Mouse (Mus musculus): ENCODE data around the gene Nxf1. TPM values are rescaled to one million over a fixed set of nuclear protein-coding genes. Genes with fewer than 3 reads are reported as not detected.
"Not testable (repeated sequence)": the region's sequence is repeated elsewhere in the genome, so short reads cannot be mapped to it uniquely, and the experiment has no call there.

The Nxf1 gene
- total and polyA plus RNA-seq, 3 experiments: 122 to 296 (median 231) TPM

DNA sequence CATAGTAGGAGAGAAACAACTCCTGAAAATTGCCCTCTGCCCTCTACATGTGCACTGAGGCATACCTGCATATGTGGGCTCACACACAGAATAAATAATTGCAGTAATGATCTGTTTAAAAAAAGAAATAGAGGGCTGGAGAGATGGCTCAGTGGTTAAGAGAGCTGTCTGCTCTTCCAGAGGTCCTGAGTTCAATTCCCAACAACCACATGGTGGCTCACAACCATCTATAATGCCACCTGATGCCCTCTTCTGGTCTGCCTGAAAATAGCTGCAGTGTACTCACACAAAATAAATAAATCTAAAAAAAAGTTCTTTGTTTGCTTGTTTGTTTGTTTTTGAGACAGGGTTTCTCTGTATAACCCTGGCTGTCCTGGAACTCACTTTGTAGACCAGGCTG is 37.8 kb upstream of the Nxf1 start:
- Histone ChIP-seq H3K79me2 (ENCODE audit: control insufficient read depth, insufficient read depth, low read length, poor library complexity) (peaks cover 18% of the 10 kb centered on the region), H3K36me3 (ENCODE audit: control insufficient read depth in 1 of 2, insufficient read depth in 2 of 2, low read length in 2 of 2) (peaks cover under 1 to 16% of the 10 kb centered on the region in 2 experiments; a peak in 3 of 4 replicates), H3K4me1 (ENCODE audit: control insufficient read depth in 1 of 2, insufficient read depth in 2 of 2, low read length in 2 of 2) (peaks cover 3 to 28% of the 10 kb centered on the region in 2 experiments; a peak in 3 of 4 replicates)
- not testable (repeated sequence) for H3K4me3 ChIP-seq (ENCODE audit: control insufficient read depth in 1 of 2, insufficient read depth in 1 of 2, low read depth in 2 of 2, low read length in 2 of 2); H3K9me3 ChIP-seq (replicated peaks; ENCODE audit: insufficient read depth, low read length); H3K27ac ChIP-seq (ENCODE audit: control insufficient read depth, low read depth, low read length); DNase-seq (ENCODE audit: low read depth, low spot score); H3K27me3 ChIP-seq (ENCODE audit: control insufficient read depth in 1 of 2, insufficient read depth in 2 of 2, low read length in 2 of 2); H3K9ac ChIP-seq (ENCODE audit: control insufficient read depth, low read depth, low read length, poor library complexity, severe bottlenecking)
- 0 out of 2 replicates have a peak, but pooled peaks have one; percentile 54 for TF ChIP-seq MYC (IDR thresholded peaks at IDR 0.05; ENCODE audit: low read depth, low read length)
- peak; percentile 23 to 57 (median 42); a peak in 5 of 6 replicates for TF ChIP-seq CTCF (IDR thresholded peaks at IDR 0.05 in 2 of 3, conservative IDR thresholded peaks at IDR 0.05 in 1 of 3; ENCODE audit: control insufficient read depth in 1 of 3, insufficient read depth in 1 of 3, low read depth in 2 of 3, low read length in 3 of 3, poor library complexity in 1 of 3, severe bottlenecking in 1 of 3)
- 0 out of 2 replicates have a peak, but pooled peaks have one; percentile 24 for TF ChIP-seq ZNF384 (IDR thresholded peaks at IDR 0.05; ENCODE audit: low read depth, low read length)
- peak; percentile 39; the same call in 1 of the 2 replicates for TF ChIP-seq SMC3 (IDR thresholded peaks at IDR 0.05; ENCODE audit: low read depth, low read length)
- 0 out of 2 replicates have a peak, but pooled peaks have one; percentile 50 for TF ChIP-seq TBP (IDR thresholded peaks at IDR 0.05; ENCODE audit: low read depth, low read length)

DNA sequence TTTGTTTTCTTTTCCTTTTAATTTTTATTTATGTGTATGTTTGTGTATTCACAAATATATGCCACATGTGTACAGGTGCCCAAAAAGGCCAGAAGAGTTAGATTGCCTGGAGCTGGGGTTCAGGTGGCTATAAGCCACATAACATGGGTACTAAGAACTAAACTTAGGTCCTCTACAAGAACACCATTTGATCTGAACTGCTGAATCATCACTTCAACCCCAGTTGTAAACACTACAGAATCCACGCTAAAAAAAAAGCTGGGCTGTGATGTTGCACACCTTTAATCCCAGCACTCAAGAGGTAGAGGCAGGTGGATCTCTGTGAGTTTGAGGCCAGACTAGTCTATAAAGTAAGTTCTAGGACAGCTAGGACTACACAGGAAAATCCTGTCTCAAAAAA is 35.5 kb upstream of the Nxf1 start:
- H3K4me1 ChIP-seq (ENCODE audit: control insufficient read depth in 1 of 2, insufficient read depth in 2 of 2, low read length in 2 of 2): peaks cover 0 to 12% of the 10 kb centered on the region in 2 experiments; a peak in 1 of 4 replicates
- peaks cover 36% of the 10 kb centered on the region for H3K79me2 ChIP-seq (ENCODE audit: control insufficient read depth, insufficient read depth, low read length, poor library complexity)
- no peaks in the 10 kb centered on the region for H3K27me3 ChIP-seq (ENCODE audit: control insufficient read depth in 1 of 2, insufficient read depth in 2 of 2, low read length in 2 of 2)
- H3K27ac ChIP-seq (ENCODE audit: control insufficient read depth, low read depth, low read length): no peak overlapping the region
- no peaks in the 10 kb centered on the region for H3K9me3 ChIP-seq (replicated peaks; ENCODE audit: insufficient read depth, low read length)
- TF ChIP-seq MAX (IDR thresholded peaks at IDR 0.05; ENCODE audit: low read length) (no peak), BHLHE40 (IDR thresholded peaks at IDR 0.05; ENCODE audit: borderline replicate concordance, low read depth, low read length) (no peak), RAD21 (IDR thresholded peaks at IDR 0.05; ENCODE audit: low read depth, low read length) (no peak), E2F4 (IDR thresholded peaks at IDR 0.05; ENCODE audit: borderline replicate concordance, low read depth, low read length) (no peak), MYB (IDR thresholded peaks at IDR 0.05; ENCODE audit: low read depth, low read length) (no peak), NELFE (IDR thresholded peaks at IDR 0.05; ENCODE audit: low read depth, low read length) (no peak), CHD2 (IDR thresholded peaks at IDR 0.05; ENCODE audit: low read length) (no peak), UBTF (IDR thresholded peaks at IDR 0.05; ENCODE audit: borderline replicate concordance, insufficient read depth, low read depth, low read length) (no peak), ELF1 (IDR thresholded peaks at IDR 0.05; ENCODE audit: low read depth, low read length) (no peak), TAL1 (IDR thresholded peaks at IDR 0.05; ENCODE audit: low read length) (no peak), MYC (IDR thresholded peaks at IDR 0.05; ENCODE audit: low read depth, low read length) (no peak), MEF2A (IDR thresholded peaks at IDR 0.05; ENCODE audit: extremely low read depth, insufficient replicate concordance, low read depth, low read length, poor library complexity, severe bottlenecking) (no peak), USF1 (IDR thresholded peaks at IDR 0.05; ENCODE audit: low read depth, low read length) (no peak), ZMIZ1 (IDR thresholded peaks at IDR 0.05; ENCODE audit: low read depth, low read length) (no peak)
- no peak for DNase-seq (ENCODE audit: low read depth, low spot score)
- H3K9ac ChIP-seq (ENCODE audit: control insufficient read depth, low read depth, low read length, poor library complexity, severe bottlenecking): peak overlapping the region; percentile 16
- 0 out of 4 replicates have a peak overlapping the region, but pooled peaks of 1 of the 2 experiments have one; percentile 60 for H3K4me3 ChIP-seq (ENCODE audit: control insufficient read depth in 1 of 2, insufficient read depth in 1 of 2, low read depth in 2 of 2, low read length in 2 of 2)
- H3K36me3 ChIP-seq (ENCODE audit: control insufficient read depth in 1 of 2, insufficient read depth in 2 of 2, low read length in 2 of 2): peaks cover 18 to 22% of the 10 kb centered on the region in 2 experiments

Measured in MEL (cell line).